Mouse (Mus musculus) adrenal gland, postnatal 14 days (tissue): ENCODE measurements around the gene Apol11b. TPM values are rescaled to one million over a fixed set of nuclear protein-coding genes. Genes with fewer than 3 reads are reported as not detected.

Source experiments
- total RNA-seq: library from RNA; stranded (reverse); gene quantifications from 2 replicates; pipeline ENCODE4 v1.2.3, GENCODE M21; 2021

Apol11b gene
- total RNA-seq, 1 experiment from 2014 or later = 1.6 TPM

Other genes starting within 250 kb of the Apol11b start
- gene Apol7a, start 244.2 kb downstream of the Apol11b start, total RNA-seq = 0.41 and 4.8 TPM in 2 replicates
- 0.23 and 0.85 TPM in 2 replicates for gene Apol9a, start 232.2 kb downstream of the Apol11b start, total RNA-seq
- 0.15 TPM in 1 of 2 replicates, not detected in the other for gene Apol7b, start 195.8 kb downstream of the Apol11b start, total RNA-seq
- gene Apol10a, start 166.2 kb downstream of the Apol11b start, total RNA-seq = not detected in 2 replicates
- gene Apol11a, start 135.0 kb downstream of the Apol11b start, total RNA-seq = 0.19 and 0.41 TPM in 2 replicates
- 3.7 TPM in 1 of 2 replicates, not detected in the other for gene Apol7c, start 110.0 kb downstream of the Apol11b start, total RNA-seq
- not detected in 2 replicates for gene 1700025B11Rik, start 81.4 kb downstream of the Apol11b start, total RNA-seq
- gene Apol10b, start 47.2 kb downstream of the Apol11b start, total RNA-seq = 0.22 and 0.83 TPM in 2 replicates
- not detected in 2 replicates for gene Gm36245, start 44.0 kb downstream of the Apol11b start, total RNA-seq
- gene Apol7e, start 55.6 kb upstream of the Apol11b start, total RNA-seq = 1.3 TPM in 1 of 2 replicates, not detected in the other
- 0.33 and 0.71 TPM in 2 replicates for gene Apol9b, start 85.8 kb upstream of the Apol11b start, total RNA-seq
- gene Apol8, start 113.7 kb upstream of the Apol11b start, total RNA-seq = 0.30 and 1.7 TPM in 2 replicates
- 280 and 301 TPM in 2 replicates for gene Myh9, start 198.9 kb upstream of the Apol11b start, total RNA-seq